Mouse (Mus musculus): Measurements from ENCODE around the gene Cenpp.
A peak's percentile ranks its signal among the peaks of the same experiment; 100 is the strongest.
"Not testable (repeated sequence)": the region's sequence is repeated elsewhere in the genome, so short reads cannot be mapped to it uniquely, and the experiment has no call there.

The Cenpp gene

DNA sequence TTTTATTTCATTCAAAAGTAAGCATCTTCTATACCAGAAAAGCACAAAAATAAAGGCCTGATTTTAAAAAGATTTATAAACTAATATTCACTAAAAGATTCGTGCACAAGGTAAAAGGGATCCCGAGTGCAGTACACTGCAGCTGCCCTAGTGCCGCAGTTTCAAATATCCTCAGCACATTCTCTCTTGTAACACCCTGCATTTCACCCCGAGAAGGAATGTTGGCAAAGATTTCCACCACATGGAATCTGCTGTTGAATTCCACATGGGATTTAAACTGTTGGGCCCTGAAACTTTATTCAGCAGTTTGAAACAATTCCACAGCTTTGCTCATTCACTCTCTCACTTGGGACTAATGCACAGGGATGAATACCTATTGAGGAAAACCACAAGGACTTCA is 44.9 kb downstream of the Cenpp start, which contains the start of gene Ogn:
TSS of gene Ogn (plus strand) at position 333 of the 400 bp plus-strand sequence.
- no peak for DNase-seq (ENCODE audit: low read depth)

DNA sequence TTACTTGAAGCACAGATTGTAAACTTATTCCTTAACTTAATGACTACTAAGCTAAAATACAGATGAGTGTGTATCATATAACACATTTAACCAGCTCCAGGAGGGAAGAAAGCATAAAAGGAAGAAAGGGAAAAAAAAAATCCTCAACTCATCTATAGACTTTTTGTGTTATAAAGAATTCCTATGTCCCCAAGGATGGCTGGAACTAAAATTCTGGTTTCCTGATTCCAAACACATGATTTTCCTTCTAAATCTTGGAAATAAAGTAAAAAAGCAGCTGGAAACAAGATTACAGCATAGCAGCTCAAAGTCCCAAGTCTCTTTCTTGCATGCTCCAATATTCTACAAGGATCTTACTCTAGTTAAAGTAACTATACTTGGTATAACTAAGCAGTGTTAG is 49.0 kb downstream of the Cenpp start:
- DNase-seq (ENCODE audit: low read depth) = no peak

DNA sequence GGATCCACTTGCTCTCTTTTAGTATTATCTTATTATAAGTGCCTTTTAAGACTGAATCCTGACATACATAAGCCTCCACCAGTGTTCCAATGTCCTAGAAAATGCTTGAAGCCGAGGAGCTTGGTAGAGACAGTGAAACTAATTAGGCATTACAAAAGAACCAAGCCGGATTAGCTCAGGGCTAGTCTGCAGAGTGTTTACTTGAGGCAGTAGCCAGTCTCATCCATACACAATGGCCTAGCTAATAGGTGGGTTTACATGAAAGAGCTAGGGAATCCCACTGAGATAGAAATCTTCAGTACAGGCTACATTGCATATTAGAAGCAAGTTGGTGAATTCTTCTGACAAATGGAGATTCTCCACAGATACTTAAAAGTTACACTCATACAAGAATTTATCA is 50.0 kb downstream of the Cenpp start:
- not testable (repeated sequence) for DNase-seq (ENCODE audit: low read depth)

- DNase-seq (ENCODE audit: low read depth) = no peak
These were observed 66.5 kb downstream of the Cenpp start for GRCm38 (mm10) chr13:49586062-49586461.

- no peak for DNase-seq (ENCODE audit: low read depth)
These were observed 68.1 kb downstream of the Cenpp start for GRCm38 (mm10) chr13:49584307-49585005.

GRCm38 (mm10) chr13:49583859-49584258 is 68.7 kb downstream of the Cenpp start:
- no peak for DNase-seq (ENCODE audit: low read depth)

GRCm38 (mm10) chr13:49581541-49582530 is 70.7 kb downstream of the Cenpp start, which contains the start of gene Omd:
TSS of gene Omd (plus strand) at chr13:49582462.
- peak; percentile 65 for DNase-seq (ENCODE audit: low read depth)

- DNase-seq (ENCODE audit: low read depth) = no peak
These were observed 81.2 kb downstream of the Cenpp start for GRCm38 (mm10) chr13:49571418-49571817.

DNA sequence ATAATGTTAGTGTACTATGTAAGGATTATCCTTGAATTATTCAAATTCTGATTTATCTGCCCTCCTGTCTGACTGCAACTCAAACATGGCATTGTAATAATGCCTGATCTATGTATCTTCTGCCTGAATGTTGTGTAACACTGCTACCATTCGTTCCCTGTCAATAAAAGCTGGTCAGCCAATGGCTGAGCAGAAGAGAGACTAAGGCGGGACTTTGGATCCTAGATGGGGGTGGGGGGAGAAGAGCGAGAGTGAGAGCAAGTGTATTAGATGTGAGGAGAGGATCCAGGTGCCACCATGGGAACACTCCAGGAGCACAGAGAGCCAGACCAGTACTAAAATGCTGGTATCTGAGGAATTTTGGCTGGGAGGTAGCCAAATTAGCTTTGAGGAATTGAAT is 82.2 kb downstream of the Cenpp start:
- no peak for DNase-seq (ENCODE audit: low read depth)

GRCm38 (mm10) chr13:49564347-49564746 is 88.2 kb downstream of the Cenpp start:
- no peak for DNase-seq (ENCODE audit: low read depth)

DNA sequence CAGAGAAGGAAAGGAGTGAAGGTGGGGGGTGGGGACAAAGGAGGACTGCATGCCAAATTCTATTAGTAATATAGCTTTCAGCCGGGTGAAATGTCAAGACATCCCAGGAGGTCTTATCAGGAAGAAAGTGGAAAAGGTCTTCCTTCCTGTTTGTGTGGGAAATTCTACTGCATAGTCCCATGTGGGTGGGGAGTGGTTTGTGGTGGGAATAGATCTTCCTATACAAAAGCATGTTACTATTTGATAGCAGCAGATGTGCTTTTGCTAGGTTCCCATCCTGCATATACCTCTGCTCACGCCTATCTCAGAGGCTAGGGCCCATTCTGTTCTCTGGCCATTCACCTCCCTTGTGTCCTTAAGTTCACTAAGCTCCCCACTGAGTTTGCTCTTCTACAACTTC is 91.7 kb downstream of the Cenpp start:
- no peak for DNase-seq (ENCODE audit: low read depth)

DNA sequence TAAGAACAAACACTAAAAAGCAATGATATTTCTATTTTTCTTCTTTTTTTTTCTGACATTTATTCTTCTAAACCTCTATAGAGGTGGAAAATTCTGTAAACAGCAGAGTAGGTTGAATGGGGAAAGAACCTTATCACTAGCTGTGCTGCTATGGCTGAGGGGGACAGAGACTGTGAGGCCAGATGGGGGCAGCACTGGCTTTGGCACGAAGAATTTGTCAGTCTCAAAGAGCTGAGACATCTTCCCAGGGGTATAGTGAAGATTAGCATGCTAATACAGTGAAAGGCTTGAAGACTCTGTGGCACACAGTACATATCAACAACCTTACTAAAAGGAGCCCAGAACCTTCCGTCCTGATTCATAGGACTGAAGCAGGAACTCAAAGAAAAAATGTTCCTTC is 93.4 kb downstream of the Cenpp start:
- no peak for DNase-seq (ENCODE audit: low read depth)

GRCm38 (mm10) chr13:49556924-49557323 is 95.7 kb downstream of the Cenpp start:
- DNase-seq (ENCODE audit: low read depth) = no peak

GRCm38 (mm10) chr13:49556203-49556602 is 96.4 kb downstream of the Cenpp start:
- DNase-seq (ENCODE audit: low read depth) = no peak

DNA sequence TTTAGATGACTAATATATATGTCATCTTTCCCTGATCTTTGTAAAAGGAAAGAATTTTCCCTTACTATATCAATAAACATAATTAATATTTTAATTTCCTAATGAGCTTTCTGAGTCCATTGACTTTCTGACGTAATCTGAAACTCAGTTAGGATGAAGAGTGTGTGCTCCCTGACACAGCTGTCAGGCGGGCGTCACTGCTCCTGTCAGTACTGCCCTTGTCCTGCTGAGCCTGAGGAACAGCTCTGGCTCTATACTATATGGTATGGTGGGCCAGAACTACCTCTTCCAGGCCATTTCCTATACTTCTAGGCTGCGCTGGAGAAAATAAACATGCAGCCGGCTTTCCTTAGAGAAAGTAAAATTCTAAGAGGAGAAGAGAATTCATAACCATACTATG is 98.1 kb downstream of the Cenpp start:
- DNase-seq (ENCODE audit: low read depth) = no peak

DNA sequence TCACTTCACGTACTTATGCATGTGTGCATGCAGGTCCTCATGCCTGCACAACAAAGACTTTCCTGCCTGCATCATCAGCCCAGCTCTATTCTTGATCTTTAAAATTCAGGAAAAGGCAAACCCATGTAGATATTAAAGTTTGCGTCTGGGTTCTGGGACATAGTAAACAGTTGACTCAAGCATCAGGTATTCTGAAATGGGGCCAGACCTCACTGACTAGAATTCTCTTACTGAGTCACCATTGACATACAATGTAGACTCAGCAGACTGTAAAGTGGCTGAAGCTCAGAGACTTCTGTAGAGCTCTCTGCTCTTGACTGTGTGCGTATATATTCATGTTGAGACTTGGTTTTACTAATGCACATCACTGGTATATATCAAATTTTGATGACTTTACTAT is 103.0 kb downstream of the Cenpp start:
- peak; percentile 82 for DNase-seq (ENCODE audit: low read depth)

GRCm38 (mm10) chr13:49547563-49548150 is 104.9 kb downstream of the Cenpp start:
- DNase-seq (ENCODE audit: low read depth) = no peak

DNA sequence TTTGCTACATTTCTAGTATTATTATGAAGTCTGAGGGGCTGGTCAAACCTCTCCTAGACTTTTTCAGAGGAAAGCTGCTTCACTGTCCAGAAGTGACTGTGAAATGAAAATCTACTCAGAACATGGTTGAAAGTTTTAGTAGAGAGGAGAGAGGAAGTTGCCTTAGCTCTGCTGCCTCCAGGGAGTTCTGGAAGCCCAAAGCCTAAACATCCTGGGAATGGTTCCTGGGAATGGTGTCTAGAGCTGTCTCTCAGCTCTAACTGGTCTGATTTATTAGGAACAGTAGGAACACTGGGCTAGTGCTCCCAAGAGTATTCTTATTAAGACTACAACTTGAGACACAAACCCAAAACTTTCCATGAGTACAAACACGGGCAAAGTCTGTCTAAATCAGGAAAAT is 106.1 kb downstream of the Cenpp start:
- peak; percentile 64 for DNase-seq (ENCODE audit: low read depth)

GRCm38 (mm10) chr13:49545646-49546045 is 106.9 kb downstream of the Cenpp start:
- DNase-seq (ENCODE audit: low read depth) = no peak

DNA sequence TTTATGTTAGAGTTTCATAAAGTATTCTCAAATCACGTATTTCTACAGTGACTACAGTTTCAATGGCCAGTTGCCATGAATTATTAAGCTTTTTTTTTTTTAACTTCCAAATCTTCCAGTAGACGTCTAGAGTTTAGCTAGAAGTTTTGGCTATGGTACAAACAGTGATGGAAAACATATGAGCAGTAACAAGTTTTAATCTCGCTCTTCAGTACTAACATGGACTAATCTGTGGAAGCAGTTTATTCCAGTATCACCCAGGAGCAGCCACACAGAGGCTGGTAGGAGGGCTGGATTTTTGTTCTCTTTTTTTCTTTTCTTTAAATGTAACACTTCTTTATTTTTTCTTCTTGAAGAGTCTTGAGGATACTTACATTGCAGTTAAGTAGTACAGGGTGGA is 108.3 kb downstream of the Cenpp start, which contains the start of gene Aspn:
TSS of gene Aspn (plus strand) at position 165 of the 400 bp plus-strand sequence.
- DNase-seq (ENCODE audit: low read depth) = peak; percentile 66

DNA sequence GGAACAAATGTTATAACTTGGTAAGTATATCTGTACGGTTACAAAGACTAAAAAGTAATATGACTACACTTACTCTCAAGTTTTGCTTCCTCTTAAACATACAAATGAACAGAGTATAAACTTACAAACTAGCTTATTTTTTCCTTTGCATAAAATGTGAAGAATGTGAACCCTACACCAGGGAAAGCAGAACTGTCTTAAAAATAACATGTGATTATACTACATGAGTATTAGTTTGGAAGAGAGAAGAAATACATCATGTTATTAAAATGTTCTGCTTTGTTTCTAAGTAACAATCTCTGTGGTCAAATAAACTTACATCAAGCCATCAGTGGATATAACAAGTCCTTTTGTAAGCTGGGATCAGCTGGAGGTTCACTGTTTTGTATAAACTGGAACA is 113.9 kb downstream of the Cenpp start:
- DNase-seq (ENCODE audit: low read depth) = no peak

- no peak for DNase-seq (ENCODE audit: low read depth)
These were observed 115.6 kb downstream of the Cenpp start for GRCm38 (mm10) chr13:49536946-49537345.

Data from fibroblast of lung, adult 2 months (primary cell).